ENCODE assay signal across 8 mouse cellular contexts in the genomic region with DNA sequence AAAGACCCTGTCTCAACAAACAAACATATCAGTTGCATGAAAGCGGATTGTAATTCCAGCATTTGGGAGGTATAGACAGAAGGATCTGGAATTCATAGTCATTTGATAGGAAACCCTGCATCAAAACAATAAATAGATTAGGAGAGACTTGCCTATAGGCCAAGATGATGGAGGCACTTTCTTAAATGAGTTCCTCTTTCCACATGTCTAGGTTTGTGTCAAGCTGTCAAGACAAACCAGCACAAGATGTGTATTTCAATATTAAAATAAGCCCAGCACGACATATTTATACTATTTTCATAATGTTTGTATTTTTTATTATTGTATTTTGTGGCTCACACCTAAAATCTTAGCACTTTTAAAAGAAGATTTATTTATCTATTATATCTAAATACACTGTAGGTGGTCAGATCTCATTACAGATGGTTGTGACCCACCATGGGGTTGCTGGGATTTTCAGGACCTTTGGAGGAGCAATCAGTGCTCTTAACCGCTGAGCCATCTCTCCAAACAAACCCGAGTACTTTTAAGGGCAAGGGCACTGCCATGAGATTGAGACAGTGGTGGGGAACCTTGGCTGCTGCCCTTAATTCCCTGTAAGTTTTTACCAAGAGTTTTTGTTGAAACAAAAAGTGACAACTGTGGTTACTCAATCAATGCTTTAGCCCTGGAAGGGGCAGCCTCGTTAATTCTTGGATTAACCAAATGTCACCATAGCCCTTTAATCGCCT. TPM values are rescaled to one million over a fixed set of nuclear protein-coding genes. Genes with fewer than 3 reads are reported as not detected.
A peak's percentile ranks its signal among the peaks of the same experiment; 100 is the strongest.
DNase-seq lines count a peak whose midpoint lies in the region; ATAC-seq and TF ChIP-seq lines count a peak whose summit lies in the region.

No protein-coding gene starts in this region.

- 20% methylated on average over 6 of the region's 6 CpGs for WGBS in heart, embryonic 16.5 days
- 21% methylated on average over 6 of the region's 6 CpGs for WGBS in hindbrain, embryonic 10.5 days
- whole genome bisulfite sequencing in midbrain, embryonic 11.5 days = 19% methylated on average over 6 of the region's 6 CpGs

- in situ Hi-C loops in ES-E14 (cut with MboI; ENCODE audit: low sequenced_read_pairs in 2 of 2, unreplicated experiment in 2 of 2) = no loop called here

- peaks cover 20% of the 10 kb centered on the region for H3K4me1 ChIP-seq in heart, embryonic 16.5 days (ENCODE audit: control insufficient read depth, insufficient read depth, low read length)
- H3K4me1 ChIP-seq in ES-E14 (ENCODE audit: control insufficient read depth in 2 of 2, insufficient read depth in 2 of 2, low read length in 2 of 2, poor library complexity in 1 of 2) = no peaks in the 10 kb centered on the region
- H3K4me1 ChIP-seq in hindbrain, embryonic 10.5 days (replicated peaks) = peaks cover 27% of the 10 kb centered on the region
- peaks cover 10% of the 10 kb centered on the region for H3K4me1 ChIP-seq in midbrain, embryonic 11.5 days (ENCODE audit: control insufficient read depth, insufficient read depth, low read length)

- peak overlapping the region; percentile 92 for H3K4me2 ChIP-seq in heart, embryonic 16.5 days (ENCODE audit: low read depth, low read length)
- H3K4me2 ChIP-seq in midbrain, embryonic 11.5 days = peak overlapping the region; percentile 96

- DNase-seq in heart, adult 18-20 months = no peak
- DNase-seq in ES-E14 (ENCODE audit: low read depth, low spot score) = no peak
- no peak for DNase-seq in hindbrain, embryonic 10.5 days (ENCODE audit: low spot score)
- DNase-seq in midbrain, embryonic 11.5 days (ENCODE audit: low spot score, missing footprints) = no peak
- DNase-seq in frontal cortex, postnatal 10 days (ENCODE audit: low spot score in 2 of 2) = no peak
- DNase-seq in adrenal gland, postnatal 10 days = no peak
- no peak for DNase-seq in right cerebral cortex, postnatal 10 days (ENCODE audit: low spot score in 2 of 2)

- peaks cover 47% of the 10 kb centered on the region for H3K36me3 ChIP-seq in heart, embryonic 16.5 days (ENCODE audit: control insufficient read depth, insufficient read depth)
- H3K36me3 ChIP-seq in ES-E14 (ENCODE audit: control insufficient read depth, insufficient read depth, low read length, poor library complexity, severe bottlenecking) = peaks cover 36% of the 10 kb centered on the region
- peaks cover 75% of the 10 kb centered on the region for H3K36me3 ChIP-seq in hindbrain, embryonic 10.5 days
- H3K36me3 ChIP-seq in midbrain, embryonic 11.5 days (ENCODE audit: control insufficient read depth, insufficient read depth, low read length) = peaks cover 11% of the 10 kb centered on the region

- peak overlapping the region; percentile 98 for H3K27ac ChIP-seq in heart, embryonic 16.5 days (ENCODE audit: low read length)
- H3K27ac ChIP-seq in ES-E14 (ENCODE audit: insufficient read depth, low read depth, low read length, poor library complexity, severe bottlenecking) = no peak overlapping the region; the same call in 1 of the 2 replicates
- peak overlapping the region; percentile 97 for H3K27ac ChIP-seq in hindbrain, embryonic 10.5 days
- peak overlapping the region; percentile 85 for H3K27ac ChIP-seq in midbrain, embryonic 11.5 days (ENCODE audit: low read depth, low read length)

- peak overlapping the region; percentile 69 for H3K9ac ChIP-seq in heart, embryonic 16.5 days (ENCODE audit: low read length)
- peak overlapping the region; percentile 69; the same call in 1 of the 2 replicates for H3K9ac ChIP-seq in ES-E14 (ENCODE audit: insufficient read depth, low read depth, low read length, poor library complexity, severe bottlenecking)
- H3K9ac ChIP-seq in midbrain, embryonic 11.5 days (ENCODE audit: low read length) = peak overlapping the region; percentile 53

- peak; percentile 28; the same call in 1 of the 2 replicates for ATAC-seq in heart, embryonic 16.5 days (replicated peaks; ENCODE audit: extremely low read depth, insufficient read depth, low FRiP score)
- ATAC-seq in midbrain, embryonic 11.5 days (ENCODE audit: low FRiP score) = peak; percentile 61

- H3K9me3 ChIP-seq in heart, embryonic 16.5 days (replicated peaks; ENCODE audit: control insufficient read depth, low read length) = no peaks in the 10 kb centered on the region
- H3K9me3 ChIP-seq in ES-E14 (ENCODE audit: control insufficient read depth, insufficient read depth, low read depth, low read length) = no peaks in the 10 kb centered on the region
- H3K9me3 ChIP-seq in hindbrain, embryonic 10.5 days = no peaks in the 10 kb centered on the region
- no peaks in the 10 kb centered on the region for H3K9me3 ChIP-seq in midbrain, embryonic 11.5 days (ENCODE audit: control insufficient read depth, low read length)

- H3K4me3 ChIP-seq in heart, embryonic 16.5 days (ENCODE audit: low read length) = peak overlapping the region; percentile 89
- H3K4me3 ChIP-seq in ES-E14 (ENCODE audit: insufficient read depth in 1 of 2, low read depth in 1 of 2, low read length in 2 of 2, poor library complexity in 1 of 2, severe bottlenecking in 1 of 2) = peak overlapping the region; percentile 51 to 79
- peak overlapping the region; percentile 89 for H3K4me3 ChIP-seq in hindbrain, embryonic 10.5 days
- peak overlapping the region; percentile 90 for H3K4me3 ChIP-seq in midbrain, embryonic 11.5 days (ENCODE audit: low read depth, low read length)

- no peaks in the 10 kb centered on the region for H3K27me3 ChIP-seq in heart, embryonic 16.5 days (ENCODE audit: control insufficient read depth, insufficient read depth, low read length)
- no peaks in the 10 kb centered on the region for H3K27me3 ChIP-seq in hindbrain, embryonic 10.5 days (ENCODE audit: insufficient read depth, poor library complexity, severe bottlenecking)
- no peaks in the 10 kb centered on the region for H3K27me3 ChIP-seq in midbrain, embryonic 11.5 days (ENCODE audit: control insufficient read depth, insufficient read depth, low read length)

TF ChIP-seq in ES-E14, 5 proteins besides CTCF, POLR2A, EP300 and RAD21:
- TF ChIP-seq ZNF384 (IDR thresholded peaks at IDR 0.05; ENCODE audit: low read depth, low read length) = no peak
- no peak for TF ChIP-seq CHD2 (IDR thresholded peaks at IDR 0.05; ENCODE audit: low read depth, low read length)
- no peak for TF ChIP-seq MAFK (IDR thresholded peaks at IDR 0.05; ENCODE audit: insufficient read depth, low read depth, low read length)
- TF ChIP-seq ZC3H11A (IDR thresholded peaks at IDR 0.05; ENCODE audit: borderline replicate concordance, low read depth, low read length) = no peak
- TF ChIP-seq HCFC1 (IDR thresholded peaks at IDR 0.05; ENCODE audit: borderline replicate concordance, insufficient read depth, low read length) = no peak

RNA-seq across cellular contexts. Expression of a gene that starts 0.5 kb away (rescaled TPM):
- polyA plus RNA-seq in heart, embryonic 16.5 days (2015; fragmentation: Nextera tagmentation; extraction: Ambion mirVana) = 814 and 845 TPM in 2 replicates
- 100 to 1,000 TPM; 640 to 688 TPM for total RNA-seq in heart, adult 18-20 months (2021)
- total RNA-seq in ES-E14 (2012; rRNA removed) = 2,173 and 2,308 TPM in 2 replicates
- polyA plus RNA-seq in hindbrain, embryonic 10.5 days (2016; fragmentation: Nextera tagmentation; extraction: Ambion mirVana) = 1,151 and 1,302 TPM in 2 replicates
- 1,245 and 1,271 TPM in 2 replicates for polyA plus RNA-seq in midbrain, embryonic 11.5 days (2014; fragmentation: Nextera tagmentation; extraction: Ambion mirVana)
- 1,000 to 10,000 TPM; 1,078 to 1,086 TPM for total RNA-seq in adrenal gland, postnatal 10 days (2021)

RNA-seq across cellular contexts. Expression of a gene that starts 10.0 kb away (rescaled TPM):
- 35.8 and 37.8 TPM in 2 replicates for polyA plus RNA-seq in heart, embryonic 16.5 days (2015; fragmentation: Nextera tagmentation; extraction: Ambion mirVana)
- total RNA-seq in heart, adult 18-20 months (2021) = 10 to 100 TPM; 19.8 to 21.5 TPM
- 34.4 and 55.9 TPM in 2 replicates for total RNA-seq in ES-E14 (2012; rRNA removed)
- 38.9 and 39.2 TPM in 2 replicates for polyA plus RNA-seq in hindbrain, embryonic 10.5 days (2016; fragmentation: Nextera tagmentation; extraction: Ambion mirVana)
- polyA plus RNA-seq in midbrain, embryonic 11.5 days (2014; fragmentation: Nextera tagmentation; extraction: Ambion mirVana) = 21.7 and 23.8 TPM in 2 replicates
- 10 to 100 TPM; 48.7 to 59.6 TPM for total RNA-seq in adrenal gland, postnatal 10 days (2021)

RNA-seq across cellular contexts. Expression of a gene that starts 10.7 kb away (rescaled TPM):
- polyA plus RNA-seq in heart, embryonic 16.5 days (2015; fragmentation: Nextera tagmentation; extraction: Ambion mirVana) = 207 and 237 TPM in 2 replicates
- 10 to 100 TPM; 68.7 to 70.3 TPM for total RNA-seq in heart, adult 18-20 months (2021)
- total RNA-seq in ES-E14 (2012; rRNA removed) = 79.0 and 90.2 TPM in 2 replicates
- polyA plus RNA-seq in hindbrain, embryonic 10.5 days (2016; fragmentation: Nextera tagmentation; extraction: Ambion mirVana) = 269 and 282 TPM in 2 replicates
- polyA plus RNA-seq in midbrain, embryonic 11.5 days (2014; fragmentation: Nextera tagmentation; extraction: Ambion mirVana) = 199 and 222 TPM in 2 replicates
- 100 to 1,000 TPM in 1 of 2 experiments, 10 to 100 TPM in 1; 99.1 to 114 TPM for total RNA-seq in adrenal gland, postnatal 10 days (2021)

RNA-seq across cellular contexts. Expression of a gene that starts 16.9 kb away (rescaled TPM):
- 0.76 and 1.3 TPM in 2 replicates for polyA plus RNA-seq in heart, embryonic 16.5 days (2015; fragmentation: Nextera tagmentation; extraction: Ambion mirVana)
- 1 to 10 TPM; 1.5 to 2.0 TPM for total RNA-seq in heart, adult 18-20 months (2021)
- total RNA-seq in ES-E14 (2012; rRNA removed) = 0.09 TPM in 1 of 2 replicates, not detected in the other
- 0.07 and 0.38 TPM in 2 replicates for polyA plus RNA-seq in hindbrain, embryonic 10.5 days (2016; fragmentation: Nextera tagmentation; extraction: Ambion mirVana)
- polyA plus RNA-seq in midbrain, embryonic 11.5 days (2014; fragmentation: Nextera tagmentation; extraction: Ambion mirVana) = 0.14 and 0.19 TPM in 2 replicates
- 1 to 10 TPM; 2.3 to 2.5 TPM for total RNA-seq in adrenal gland, postnatal 10 days (2021)

RNA-seq across cellular contexts. Expression of a gene that starts 26.0 kb away (rescaled TPM):
- 7.0 and 7.3 TPM in 2 replicates for polyA plus RNA-seq in heart, embryonic 16.5 days (2015; fragmentation: Nextera tagmentation; extraction: Ambion mirVana)
- 1 to 10 TPM; 1.1 to 1.4 TPM for total RNA-seq in heart, adult 18-20 months (2021)
- total RNA-seq in ES-E14 (2012; rRNA removed) = 2.9 and 5.3 TPM in 2 replicates
- 3.5 and 5.8 TPM in 2 replicates for polyA plus RNA-seq in hindbrain, embryonic 10.5 days (2016; fragmentation: Nextera tagmentation; extraction: Ambion mirVana)
- 2.4 and 2.5 TPM in 2 replicates for polyA plus RNA-seq in midbrain, embryonic 11.5 days (2014; fragmentation: Nextera tagmentation; extraction: Ambion mirVana)
- total RNA-seq in adrenal gland, postnatal 10 days (2021) = 1 to 10 TPM; 8.6 to 9.2 TPM
